Mouse (Mus musculus) adrenal gland, postnatal 14 days (tissue): Measurements from ENCODE around the gene Usp36. TPM values are rescaled to one million over a fixed set of nuclear protein-coding genes. Genes with fewer than 3 reads are reported as not detected.

ENCODE experiments used
- DNase-seq: peaks from one replicate; pipeline ENCODE4 v3.0.0; 2021; ENCODE audit warnings: mixed read lengths
- total RNA-seq: library from RNA; stranded (reverse); gene quantifications from 2 replicates; pipeline ENCODE4 v1.2.3, GENCODE M21; 2021

The Usp36 gene
- total RNA-seq, 1 experiment from 2014 or later, result 23.0 TPM

DNA sequence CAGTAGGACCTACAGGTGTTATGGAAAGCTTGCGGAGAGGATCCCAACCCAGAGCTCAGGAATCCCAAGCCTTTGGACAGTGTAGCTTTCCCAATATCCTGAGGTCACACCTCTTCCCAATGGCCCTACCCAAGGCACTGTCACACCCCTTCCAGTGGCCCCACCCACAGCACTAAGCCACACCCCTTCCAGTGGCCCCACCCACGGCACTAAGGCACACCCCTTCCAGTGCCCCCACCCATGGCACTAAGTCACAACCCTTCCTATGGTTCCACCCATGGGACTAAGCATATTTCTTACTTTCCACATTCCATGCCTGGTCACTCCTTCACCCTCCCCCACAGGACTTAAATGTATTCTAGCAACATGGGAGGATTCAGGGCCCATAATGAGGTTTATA is 8.8 kb upstream of the Usp36 start:
- DNase-seq, result no peak

DNA sequence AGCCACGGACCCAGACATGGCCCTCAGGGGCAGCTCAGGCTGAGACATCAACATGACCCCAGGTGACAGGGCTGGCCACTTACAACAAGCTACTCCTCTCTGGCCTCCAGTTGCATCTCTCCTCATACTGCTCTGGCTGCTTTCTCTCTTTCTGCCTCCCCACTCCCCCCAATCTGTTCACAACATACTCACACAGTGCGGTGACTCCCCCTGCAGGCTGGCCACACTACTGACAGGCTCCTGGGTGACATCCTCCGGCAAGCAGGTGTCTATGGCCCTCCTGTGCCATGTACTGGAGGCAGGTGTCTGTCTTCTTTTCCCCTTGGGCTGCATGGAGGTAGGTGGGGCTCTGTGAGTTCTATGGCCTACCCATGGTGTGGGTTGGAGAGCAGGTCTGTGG is 7.9 kb upstream of the Usp36 start:
- DNase-seq, result no peak

DNA sequence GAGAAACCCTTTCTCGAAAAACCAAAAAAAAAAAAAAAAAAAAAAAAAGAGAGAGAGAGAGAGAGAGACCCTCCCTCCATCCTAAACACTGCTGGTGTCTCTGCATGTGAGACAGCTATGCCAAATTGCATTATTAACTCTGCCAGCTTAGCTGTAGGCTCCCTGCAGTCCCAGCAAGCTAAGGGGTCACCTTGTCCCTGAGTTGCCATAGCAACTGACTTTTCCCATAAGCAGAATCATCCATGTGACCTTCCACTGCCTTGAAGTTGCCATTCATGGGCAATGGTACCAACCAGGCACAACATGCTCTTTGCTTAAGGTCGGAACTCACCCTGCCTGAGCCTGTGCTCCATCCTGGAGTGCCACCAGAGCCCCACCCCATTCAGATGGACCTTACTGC is 5.0 kb upstream of the Usp36 start:
- DNase-seq, result no peak

GRCm38 (mm10) chr11:118292671-118293070 is 2.6 kb upstream of the Usp36 start:
- DNase-seq, result no peak

- no peak for DNase-seq
Observed at GRCm38 (mm10) chr11:118289562-118289961, 482 bp downstream of the Usp36 start.

DNA sequence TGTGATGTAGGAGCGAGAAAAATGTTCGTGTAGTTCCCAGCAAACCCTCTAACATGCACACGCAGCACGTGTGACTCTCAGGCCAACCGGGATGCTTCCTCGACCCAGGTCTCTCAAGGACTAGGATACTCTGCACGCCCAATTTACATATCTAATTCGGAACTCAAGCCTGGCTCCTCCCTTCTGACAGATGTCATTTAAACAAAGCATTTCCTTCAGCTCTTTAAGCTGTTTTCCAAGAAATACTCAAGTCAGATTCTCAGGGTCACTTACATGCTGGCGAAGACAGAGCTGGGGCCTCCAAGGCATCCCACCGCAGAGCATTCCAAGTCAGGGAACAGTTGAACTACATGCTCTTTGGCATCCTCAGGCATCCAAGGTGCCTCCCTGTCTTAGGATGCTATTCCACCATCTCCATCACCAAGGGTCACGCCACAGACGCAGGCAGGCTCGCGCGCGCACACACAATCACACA is 970 bp downstream of the Usp36 start:
- peak; percentile 45 for DNase-seq

DNA sequence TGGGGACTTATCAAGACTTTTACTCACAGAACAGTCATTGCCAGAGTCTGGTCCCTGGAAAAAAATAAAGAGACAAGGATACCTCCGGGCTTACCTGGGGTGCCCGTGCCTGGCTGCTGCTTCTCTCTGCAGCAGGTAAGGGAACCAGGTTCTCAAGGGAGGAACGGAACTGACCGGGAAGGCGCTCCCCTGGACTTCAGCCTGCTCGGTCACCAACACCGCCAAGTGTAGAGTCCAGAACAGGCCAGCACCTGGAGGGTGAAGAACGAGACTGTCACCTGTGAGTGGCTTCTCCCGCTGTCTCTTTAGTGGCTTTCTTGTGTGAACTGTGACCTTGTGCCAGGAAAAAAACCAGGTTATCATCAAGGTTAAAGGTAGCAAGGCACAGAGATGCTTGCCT is 2.5 kb downstream of the Usp36 start:
- DNase-seq, result no peak

DNA sequence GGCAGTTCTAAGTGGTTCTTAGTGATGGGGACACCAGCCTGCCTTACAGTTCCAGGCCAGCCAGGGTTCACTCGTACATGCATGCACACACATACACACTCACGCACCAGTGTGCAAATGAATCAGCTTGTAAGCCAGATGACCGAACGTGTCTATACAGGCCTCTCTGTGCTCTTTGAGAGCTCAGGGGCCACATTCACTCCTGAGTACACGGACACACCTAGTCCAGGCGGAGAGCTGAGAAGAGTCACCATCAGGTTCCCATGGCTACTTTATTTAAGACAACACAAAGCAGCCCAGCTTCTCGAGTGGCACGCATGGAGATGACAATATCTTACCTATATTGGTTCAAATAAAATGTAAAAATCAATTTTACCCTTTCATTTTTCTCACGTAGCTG is 3.6 kb downstream of the Usp36 start:
- DNase-seq, result no peak

DNA sequence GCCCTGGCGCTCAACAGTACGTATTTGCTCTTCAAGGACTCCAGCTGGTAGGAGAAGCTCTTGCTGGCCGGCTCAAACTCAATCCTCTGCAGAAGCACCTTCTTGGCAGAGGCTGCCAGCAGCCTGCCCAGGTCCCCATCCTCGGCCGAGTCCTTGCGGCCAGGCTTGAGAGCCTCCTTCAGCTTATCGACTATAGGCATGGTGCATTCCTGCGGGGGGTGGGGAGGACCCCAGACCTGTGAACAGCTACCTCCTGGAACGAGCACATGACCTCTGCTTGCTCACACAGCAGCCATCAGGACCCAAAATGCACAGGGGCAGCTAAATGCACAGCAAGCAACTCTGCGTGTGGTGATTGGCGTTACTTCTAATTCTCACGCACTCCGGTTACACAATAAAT is 4.3 kb downstream of the Usp36 start:
- DNase-seq, result no peak

GRCm38 (mm10) chr11:118280218-118280617 is 9.8 kb downstream of the Usp36 start:
- no peak for DNase-seq

DNA sequence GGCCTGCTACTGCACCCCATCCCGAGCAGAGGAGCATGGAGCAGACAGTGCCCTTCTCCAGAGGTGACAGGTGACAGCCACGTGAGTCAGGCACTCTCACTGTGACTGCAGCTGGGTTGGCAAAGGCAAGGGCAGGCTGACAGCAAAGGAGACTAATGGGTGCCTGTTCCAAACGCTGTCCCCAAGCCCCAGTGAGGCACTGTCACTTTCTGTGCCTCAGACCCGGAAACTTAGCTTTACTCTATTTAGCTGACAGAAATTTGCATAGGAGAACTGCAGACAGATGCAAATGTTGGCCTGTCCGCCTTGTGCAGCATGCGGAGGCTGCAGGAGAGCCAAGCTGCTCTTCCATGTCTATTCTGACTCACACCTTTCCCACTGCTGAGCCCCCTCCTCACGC is 13.7 kb downstream of the Usp36 start:
- no peak for DNase-seq

GRCm38 (mm10) chr11:118275092-118275491 is 15.0 kb downstream of the Usp36 start:
- no peak for DNase-seq

- peak; percentile 38 for DNase-seq
Observed at GRCm38 (mm10) chr11:118269827-118270226, 20.2 kb downstream of the Usp36 start.

DNA sequence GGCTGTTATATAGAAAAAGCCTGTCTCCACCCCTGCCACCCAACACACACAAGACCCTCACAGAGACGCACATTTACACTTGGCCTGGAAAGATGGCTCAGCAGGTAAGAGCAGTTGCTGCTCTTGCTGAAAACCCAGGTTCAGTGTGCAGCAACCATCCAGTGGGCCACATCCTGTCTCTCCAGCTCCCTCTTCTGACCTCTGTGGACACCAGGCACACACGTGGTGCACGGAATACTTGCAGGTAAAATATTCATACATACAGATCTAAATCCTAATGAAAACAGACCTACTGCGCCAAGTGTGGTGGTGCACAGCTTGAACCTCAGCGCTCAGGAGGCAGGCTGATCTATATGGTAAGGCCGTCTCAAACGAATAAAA is 23.4 kb downstream of the Usp36 start:
- peak; percentile 42 for DNase-seq

DNA sequence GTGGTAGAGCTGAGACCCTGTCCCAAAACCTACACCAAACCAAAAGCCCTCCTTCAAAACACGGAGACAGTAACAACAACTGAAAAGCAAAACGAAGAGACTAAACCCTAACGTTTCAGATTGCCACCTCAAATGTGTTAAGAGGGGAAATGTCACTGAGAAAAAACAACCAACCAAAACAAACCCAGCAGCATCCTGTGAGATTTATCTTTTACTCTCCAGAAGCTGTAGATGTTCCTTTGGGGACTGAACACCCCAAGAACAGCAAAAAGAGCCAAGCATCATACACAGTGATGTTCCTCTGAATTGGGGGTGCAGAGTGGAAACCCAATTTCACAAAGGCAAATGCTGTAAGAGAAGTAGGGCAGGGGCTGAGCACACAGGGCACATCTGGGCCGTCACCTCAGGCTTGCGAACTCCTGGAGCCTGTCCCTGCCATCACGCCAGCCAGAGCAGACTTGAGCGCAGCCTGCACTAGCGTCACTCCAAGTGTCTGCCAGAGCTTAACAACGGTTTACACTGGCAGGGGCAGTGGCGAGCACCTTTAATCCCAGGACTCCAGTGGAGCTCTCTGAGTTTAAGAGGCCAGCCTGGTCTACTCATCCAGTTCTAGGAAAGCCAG is 23.9 kb downstream of the Usp36 start:
- peak; percentile 35 for DNase-seq

GRCm38 (mm10) chr11:118265621-118266020 is 24.4 kb downstream of the Usp36 start:
- DNase-seq, result peak; percentile 59

GRCm38 (mm10) chr11:118263146-118263545 is 26.9 kb downstream of the Usp36 start:
- no peak for DNase-seq

- no peak for DNase-seq
Observed at GRCm38 (mm10) chr11:118260081-118260480, 30.0 kb downstream of the Usp36 start.

DNA sequence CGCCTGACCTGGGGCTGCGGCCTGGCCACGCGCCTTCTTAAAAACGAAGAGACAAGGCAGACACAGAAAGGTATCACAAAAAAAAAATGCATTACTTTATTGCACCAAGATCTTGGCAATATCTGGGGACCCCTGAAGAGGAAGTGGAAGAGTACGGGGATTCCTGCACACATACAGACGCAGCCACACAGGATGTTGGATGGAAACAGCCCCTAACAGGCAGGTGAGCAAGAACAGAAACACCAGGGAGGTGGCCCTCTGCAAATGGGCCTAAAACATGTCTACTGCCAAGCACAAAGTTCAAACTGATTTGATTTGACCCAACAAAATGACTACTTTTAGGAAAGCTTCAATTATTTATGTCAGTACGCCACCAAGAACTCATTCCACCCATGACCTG is 30.5 kb downstream of the Usp36 start:
- DNase-seq, result no peak

DNA sequence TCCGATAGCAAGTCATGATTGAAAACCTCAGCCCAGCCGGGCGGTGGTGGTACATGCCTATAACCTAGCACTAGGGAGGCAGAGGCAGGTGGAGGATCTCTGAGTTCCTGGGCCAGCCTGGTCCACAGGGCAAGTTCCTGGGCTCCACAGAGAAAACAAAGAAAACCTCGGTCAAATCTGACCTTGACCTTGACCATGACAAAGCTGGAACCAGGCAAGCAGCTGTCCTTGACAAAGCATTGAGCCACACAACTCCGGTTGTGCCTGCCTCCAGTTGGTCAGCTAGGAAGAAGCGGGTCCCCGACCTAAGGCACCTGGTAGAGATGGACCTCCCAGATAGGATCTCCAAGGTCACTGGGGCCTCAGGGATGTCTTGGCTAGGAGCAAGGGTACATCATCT is 33.7 kb downstream of the Usp36 start:
- DNase-seq, result peak; percentile 54

DNA sequence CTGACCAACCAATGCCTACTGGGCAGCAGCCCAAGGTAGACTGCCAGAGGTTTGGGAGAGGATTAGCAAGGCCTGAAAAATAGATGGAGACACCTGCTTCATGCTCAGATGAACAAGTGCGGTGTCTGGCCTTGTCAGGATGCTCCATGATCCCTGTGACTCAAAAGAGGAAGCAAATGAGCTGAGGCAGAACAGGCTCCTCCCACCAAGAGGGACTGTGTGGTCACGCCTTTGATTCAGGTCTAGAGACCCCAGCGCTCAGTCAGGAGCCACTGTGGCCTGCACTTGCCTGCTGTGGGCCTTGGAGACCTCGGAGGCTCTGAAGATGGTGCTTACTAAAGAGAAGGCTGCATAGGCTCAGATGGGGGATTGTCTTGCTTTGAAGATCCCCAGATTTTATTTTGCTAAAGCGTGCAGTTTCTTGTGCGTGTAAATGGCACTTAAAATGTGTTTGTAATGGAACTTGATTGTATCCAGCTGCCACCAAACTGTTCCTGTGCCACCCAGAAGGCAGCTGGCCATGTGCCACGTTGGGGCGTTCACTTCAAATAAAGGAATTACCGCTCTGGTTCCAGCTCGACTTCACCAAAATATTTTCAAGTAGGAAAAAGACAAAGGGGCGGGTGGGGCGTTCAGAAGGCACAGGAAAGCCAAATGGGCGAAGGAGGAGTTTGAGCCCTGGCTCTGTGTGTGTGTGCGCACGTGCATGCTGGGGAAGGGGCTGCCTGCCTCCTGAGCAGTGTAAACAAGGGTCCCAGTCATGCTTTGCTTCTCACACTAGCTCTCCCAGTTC is 35.7 kb downstream of the Usp36 start:
- DNase-seq, result peak; percentile 68

DNA sequence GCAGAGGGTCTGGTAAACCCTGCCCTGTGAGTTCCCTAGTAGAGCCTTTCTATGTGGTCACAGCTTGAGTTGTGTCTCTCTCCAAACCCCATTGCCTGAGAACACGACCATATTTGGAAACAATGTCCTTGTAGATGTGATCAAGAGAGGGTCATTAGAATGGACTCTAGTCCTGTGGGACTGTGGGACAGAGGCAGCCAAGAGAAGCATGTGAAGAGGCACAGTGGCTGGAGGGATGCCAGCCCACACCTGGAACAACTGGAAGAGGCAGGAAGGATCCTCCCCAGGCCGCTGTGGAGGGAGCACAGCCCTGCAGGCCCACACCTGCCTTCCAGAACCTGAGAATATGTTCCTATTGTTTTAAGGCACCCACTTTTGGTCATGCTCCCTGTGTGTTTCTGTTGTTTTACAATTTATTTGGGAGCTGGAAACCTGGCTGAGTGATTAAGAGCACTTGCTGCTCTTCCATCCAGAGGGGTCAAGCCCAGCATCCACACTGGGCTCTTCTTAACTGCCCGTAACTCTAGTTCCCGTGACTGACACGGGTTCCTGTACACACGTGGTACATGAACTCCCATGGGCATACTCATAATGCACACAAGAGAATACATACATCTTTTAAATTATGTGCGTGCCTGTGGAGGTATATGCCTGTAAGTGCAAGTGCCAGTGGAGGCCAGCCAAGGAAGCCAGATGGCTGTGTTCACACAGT is 36.4 kb downstream of the Usp36 start:
- no peak for DNase-seq

DNA sequence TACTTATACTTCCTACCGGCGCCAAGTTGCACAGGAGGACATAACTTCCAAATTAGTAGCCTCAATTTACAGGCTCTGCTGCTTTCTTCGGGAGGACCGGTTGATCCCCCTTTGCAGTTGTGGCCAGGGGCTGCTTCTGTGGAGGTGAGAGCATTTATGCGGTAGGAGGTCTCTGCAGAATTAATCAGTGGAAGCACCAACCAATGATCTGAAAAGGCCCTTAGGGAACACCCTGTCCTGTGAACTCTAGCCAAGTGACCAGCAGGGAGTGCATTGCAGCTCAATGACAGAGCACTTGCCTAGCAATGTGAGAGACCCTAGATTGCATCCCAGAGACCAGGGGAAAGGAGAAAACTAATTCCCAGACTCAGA is 41.0 kb downstream of the Usp36 start:
- DNase-seq, result peak; percentile 62
